Mouse (Mus musculus): Measurements from ENCODE around the gene Dclre1a.

Dclre1a gene

DNA sequence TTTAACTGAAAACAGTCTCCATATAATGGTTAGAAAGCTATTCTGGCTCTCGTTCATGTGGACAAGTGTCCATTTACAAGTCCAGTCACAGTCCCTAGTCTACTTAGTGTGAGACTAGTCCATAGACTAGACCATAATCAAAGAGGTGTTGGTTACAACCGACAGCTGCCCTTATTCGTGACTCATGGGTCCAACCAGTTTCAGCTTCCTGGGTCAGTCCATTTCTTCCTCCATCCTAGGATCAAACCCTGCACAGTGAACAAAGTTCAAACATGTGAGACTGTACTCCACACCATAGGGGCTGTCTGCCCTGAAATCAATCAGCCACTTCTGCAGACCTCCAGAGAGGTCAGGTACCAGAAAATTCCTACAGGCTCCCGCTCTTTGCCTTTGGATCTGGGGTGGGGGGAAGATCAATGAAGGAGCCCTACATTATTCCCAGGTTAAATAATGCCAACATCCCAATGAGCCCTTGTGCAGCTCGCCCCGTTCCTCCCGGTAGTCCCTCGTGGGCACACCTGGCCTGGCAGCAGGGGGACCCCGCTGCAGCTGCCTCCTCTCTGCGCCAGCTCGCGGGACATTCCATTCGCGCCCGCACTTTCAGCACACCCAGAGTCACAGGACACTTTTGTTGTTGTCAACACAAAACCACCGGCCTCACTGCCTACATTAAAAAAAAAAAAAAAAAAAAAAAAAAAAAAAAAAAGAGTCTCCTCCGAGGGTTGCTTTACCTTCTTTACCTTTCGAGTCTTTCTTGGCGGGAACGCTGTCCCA lies at the start of gene Dclre1a:
Gene Dclre1a, minus strand, starts transcription at position 767 of the 774 bp plus-strand sequence.
- in situ Hi-C loops (cut with MboI): no loop called here

DNA sequence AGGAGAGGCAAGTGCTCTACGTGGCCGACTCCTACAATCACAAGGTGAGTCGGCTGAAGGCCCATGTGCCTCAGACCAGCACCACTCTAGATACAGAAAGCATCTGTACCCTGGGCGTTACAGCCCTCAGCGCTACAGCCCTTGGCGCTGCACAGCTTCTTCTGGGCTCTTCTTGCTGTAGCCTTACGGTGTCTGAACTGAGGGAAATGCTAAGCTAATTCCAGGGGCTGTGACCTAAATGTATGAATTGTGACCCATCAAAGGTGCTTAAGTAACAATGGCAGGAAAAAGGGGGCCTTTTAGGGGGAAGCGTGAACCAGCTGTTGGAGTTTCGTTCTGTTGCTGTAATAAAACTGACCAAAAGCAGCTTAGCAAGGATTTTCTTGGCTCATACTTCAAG lies 44.5 kb upstream of the Dclre1a start:
- in situ Hi-C loops (cut with MboI): no loop called here

DNA sequence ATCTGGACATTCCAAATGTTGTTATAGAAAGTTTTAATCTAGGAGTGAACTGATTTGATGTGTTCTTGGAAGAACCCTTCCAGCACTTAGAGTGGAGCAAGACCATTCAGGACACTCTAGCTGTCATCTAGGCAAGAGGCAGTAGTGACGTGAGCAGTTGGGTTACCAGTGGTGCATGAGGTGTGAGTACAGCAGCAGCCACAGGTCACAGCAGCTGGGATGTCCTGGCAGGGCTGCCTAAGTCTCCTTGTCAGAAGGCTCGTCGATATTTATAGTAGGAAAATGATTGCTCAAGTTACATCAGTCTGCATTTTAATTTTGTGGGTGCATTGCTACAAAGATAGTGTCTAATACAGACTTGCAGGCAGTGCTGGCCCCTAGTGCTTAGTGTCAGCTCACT lies 42.2 kb upstream of the Dclre1a start:
- in situ Hi-C loops (cut with MboI): no loop called here

DNA sequence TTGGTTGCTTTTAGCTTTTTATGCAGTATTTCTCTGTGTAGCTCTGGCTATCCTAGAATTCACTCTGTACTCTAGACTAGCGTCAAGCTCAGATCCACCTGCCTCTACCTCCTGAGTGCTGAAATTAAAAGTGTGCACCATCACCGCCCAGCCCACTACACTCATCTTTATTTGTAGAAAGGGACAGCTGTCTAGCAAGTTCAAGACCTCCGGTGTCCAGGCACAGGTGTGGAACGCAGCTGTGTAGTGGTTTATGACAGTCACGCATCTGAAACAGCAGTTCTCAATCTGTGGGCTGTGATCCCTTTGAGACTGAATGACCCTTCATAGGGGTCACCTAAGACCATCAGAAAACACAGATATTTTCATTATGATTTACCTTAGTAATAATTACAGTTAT lies 41.4 kb upstream of the Dclre1a start:
- in situ Hi-C loops (cut with MboI): no loop called here

DNA sequence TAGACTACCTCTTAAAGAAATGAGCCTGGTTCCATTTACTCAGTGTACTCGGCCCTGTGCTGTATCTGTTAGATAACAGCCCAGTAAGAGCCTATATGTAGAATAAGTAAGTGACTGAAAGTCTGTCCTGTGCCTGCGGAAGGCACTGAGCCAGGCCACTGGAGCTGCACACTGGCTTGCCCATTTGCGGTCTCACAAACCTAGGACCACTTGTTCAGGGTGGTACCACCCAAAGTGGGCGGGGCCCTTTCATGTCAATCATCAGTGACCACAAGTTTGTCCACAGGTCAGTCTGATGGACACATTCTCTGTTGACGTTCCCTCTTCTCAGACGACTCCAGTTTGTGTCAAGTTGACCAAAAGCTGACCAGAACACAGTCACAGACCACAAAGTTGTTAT lies 41.0 kb upstream of the Dclre1a start:
- in situ Hi-C loops (cut with MboI): no loop called here

DNA sequence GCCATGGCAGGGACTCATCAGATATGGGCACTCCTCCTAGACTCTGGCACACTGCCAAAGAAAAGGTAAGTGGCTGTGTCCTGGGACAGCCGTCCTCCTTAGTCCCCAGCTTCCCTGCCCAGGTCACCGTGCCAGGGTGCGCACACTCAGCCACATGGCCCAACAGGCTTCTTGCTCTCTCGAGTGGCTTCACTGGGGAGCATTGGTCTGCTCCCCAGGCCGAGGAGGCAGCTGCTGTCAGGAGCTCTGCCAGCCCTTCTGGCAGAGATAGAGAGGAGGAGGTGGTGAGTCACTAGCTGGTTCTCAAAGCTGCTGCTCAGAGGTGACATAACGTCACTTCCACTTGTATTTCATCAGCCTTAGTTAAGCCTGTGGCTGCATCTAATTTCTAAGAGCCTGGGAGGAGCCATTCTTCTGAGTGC lies 40.2 kb upstream of the Dclre1a start:
- in situ Hi-C loops (cut with MboI): no loop called here

DNA sequence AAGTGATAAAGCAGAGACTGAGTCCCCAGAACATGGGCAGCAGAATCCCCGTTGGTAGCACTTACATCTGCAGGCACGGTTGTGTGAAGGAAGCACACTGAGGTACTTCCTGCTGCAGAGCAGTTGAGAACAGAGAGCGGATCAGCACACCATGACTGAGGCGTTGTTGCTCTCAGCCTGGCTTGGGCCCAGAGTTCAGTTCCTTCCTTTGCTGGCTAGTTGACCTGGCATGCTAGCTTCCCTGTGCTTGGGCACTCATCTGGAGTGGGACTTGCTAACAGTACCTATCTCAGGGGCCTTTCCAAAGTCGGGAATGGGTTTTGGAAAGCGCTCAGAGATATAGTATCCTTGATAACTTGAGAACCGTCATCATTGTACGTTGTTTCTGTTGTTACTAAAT lies 38.3 kb upstream of the Dclre1a start:
- in situ Hi-C loops (cut with MboI): no loop called here

DNA sequence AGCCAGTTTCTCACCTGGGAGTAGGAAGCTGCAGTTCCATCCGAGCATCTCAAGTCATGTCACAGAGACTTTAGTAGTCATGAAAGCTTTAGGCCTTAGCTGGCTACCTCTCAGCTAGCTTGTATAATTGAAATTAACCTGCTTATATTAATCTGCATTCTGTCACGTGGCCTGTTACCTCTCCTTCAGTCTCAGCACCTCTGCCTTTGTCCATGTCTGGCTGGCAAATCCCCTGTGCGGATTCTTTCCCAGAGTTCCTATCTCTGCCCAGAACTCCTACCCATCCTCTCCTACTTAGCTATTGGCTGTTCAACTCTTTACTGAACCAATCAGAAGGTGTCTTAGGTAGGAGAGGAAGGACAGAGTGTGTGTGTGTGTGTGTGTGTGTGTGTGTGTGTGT lies 36.3 kb upstream of the Dclre1a start:
- in situ Hi-C loops (cut with MboI): no loop called here

DNA sequence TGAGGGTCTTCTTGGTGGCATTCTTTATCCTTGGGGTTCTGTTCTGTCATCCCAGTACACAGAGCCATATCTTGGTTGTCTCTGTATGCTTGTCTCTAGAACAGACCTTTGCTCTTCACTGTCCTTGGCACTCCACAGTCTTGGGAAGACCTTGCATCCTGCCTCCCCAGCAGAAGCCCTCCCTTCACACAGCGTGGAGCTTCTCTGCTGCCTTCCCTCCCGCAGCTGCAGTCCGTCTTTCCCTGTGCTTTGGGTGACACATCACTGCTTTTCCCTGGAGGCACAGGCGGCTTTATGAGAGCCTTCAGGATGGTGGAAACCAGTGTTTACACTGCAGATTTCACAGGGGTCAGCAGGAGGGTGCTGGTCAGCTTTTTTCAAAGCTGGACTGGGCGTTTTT lies 35.8 kb upstream of the Dclre1a start:
- in situ Hi-C loops (cut with MboI): no loop called here

DNA sequence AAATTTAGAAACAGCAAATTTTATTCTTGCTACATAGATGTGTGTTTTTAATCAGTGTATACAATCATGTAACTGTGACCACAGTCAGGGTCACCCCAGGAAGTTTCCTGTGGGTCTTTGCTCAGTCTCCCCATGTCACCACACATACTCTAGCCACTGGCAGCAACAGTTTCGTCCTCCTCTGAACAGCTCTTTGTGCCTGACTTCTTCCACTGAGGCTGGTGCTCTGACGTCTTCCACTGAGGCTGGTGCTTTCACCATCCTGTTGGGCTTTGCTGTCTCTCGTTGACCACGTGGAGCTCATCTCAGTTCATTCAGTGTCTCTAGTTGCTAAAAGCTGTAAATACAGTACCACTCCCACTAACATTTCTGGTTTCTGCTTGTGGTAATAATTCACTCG lies 34.0 kb upstream of the Dclre1a start:
- in situ Hi-C loops (cut with MboI): no loop called here

DNA sequence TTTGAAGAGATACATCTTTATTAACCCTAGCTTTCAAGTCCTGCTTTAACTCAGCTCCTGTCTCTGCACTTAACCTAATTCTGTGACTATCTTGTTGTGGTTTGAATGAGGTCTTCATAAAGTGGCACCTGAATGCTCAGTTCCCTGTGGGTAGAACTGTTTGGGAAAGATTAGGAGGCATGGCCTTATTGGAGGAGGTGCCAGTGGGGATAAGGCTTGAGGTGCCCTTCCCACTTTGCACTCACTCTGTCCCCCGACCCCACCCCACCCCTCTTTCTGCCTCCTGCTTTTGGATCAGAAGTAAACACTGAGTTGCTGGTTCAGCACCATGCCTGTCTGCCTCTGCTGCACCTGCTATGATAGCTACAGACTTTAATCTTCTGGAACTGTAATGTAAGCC lies 29.8 kb upstream of the Dclre1a start:
- in situ Hi-C loops (cut with MboI): no loop called here

DNA sequence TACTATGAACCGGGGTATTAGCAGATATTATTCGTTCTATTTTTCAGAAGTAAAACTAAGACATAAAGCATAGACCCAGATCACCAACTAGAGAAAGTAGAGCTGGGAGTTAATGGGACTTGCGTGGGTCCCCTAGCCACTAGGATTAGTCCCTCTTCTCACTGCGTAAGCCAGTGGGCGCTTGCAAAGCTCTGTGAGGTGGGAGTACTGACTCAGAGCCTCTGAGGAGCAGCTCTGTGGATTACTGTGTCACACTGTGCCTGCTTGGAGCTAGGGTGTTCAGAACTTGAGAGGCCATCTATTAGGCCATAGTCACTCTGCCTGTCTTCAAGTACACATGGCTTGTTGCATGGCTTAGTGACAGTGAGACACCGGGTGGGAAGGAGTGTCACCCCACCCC lies 25.2 kb upstream of the Dclre1a start:
- in situ Hi-C loops (cut with MboI): no loop called here

DNA sequence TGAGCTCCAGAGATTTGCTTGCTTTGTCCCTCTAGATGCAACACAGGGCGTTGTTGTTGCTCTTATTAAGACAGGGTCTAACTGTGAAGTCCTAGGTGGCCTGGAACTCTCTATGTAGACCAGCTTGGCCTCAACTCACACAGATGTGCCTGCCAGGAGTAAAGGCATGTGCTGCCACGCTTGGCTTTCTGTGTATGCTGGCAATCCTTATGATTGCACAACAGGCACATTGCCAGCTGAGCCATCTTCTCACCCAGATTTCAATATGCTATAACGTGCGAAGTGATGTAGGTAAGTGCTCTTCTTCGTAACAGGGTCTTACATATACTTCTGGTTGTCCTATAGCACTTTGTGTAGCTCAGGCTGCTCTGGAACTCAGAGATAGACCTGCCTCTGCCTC lies 23.9 kb upstream of the Dclre1a start:
- in situ Hi-C loops (cut with MboI): no loop called here

DNA sequence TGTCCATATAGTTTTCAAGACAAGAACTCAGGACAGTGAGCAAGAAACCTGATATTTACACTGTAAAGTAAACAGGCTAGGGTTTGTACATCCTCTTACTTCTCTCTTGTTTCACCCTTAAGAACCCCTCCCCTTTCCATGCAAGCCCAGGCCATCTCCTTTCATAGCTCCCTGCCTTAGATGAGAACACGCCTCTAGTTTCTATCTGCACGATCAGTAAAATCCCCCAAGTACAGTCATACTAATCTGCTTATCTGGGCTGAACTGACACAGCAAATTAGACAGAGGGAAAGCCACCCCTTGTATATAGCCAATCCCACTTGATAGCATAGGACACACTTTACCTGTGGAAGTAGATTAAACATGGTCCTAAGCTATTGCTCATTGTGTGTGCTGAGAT lies 23.2 kb upstream of the Dclre1a start:
- in situ Hi-C loops (cut with MboI): no loop called here

DNA sequence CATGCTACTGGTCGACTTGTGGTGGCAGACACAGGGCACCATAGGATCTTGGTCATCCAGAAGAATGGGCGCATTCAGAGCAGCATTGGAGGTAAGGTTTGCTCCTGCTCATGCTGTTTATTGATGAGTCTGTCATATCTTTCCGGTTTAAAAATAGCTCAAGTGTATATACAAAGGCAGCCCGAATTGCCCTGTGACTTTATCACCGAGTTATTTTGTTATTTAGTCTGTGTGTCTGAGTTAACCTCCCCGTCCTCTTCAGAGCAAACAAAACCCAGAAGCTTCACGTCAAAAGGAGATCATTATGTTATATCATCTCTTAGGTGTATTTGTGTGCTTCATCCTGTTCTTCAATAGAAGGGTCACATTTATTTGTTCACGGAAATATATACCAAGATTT lies 22.8 kb upstream of the Dclre1a start:
- in situ Hi-C loops (cut with MboI): no loop called here

DNA sequence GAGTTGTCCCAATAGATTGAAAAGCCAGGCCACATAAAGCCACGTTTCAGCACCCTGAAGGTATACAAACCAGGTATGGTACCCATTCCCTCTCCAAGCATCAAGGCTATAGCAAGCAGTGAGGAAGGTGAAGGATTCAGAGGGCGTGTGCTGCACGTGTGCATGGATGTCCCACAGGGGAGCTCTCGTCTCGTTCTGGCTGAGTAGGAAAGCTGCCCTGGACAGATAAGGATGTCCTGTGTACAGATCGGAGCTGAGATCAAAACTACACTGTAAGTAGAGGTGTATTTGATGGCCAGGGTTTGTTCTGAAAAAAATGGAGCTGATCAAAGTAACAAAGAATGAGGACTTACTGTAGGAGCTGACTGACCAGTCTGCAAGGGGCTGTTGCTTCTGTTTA lies 18.9 kb upstream of the Dclre1a start:
- in situ Hi-C loops (cut with MboI): no loop called here

DNA sequence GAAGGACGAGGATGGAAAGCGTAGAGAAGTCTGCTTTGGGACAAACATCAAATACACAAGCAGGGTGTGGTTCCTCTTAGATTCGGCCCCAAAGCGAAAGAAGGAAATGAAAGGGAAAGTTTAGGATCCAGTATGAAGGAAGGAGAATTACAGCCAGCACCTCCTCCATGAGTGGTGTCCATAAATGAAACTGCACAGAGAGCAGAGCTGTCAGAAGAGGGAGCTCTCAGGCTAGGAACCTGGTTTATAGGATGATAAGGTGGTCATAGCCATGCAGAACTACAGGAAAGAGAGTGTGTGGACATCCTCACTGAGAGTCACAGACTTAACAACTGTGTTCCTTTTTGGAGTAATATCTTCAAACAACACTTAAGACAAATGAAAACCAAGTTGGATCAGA lies 18.0 kb upstream of the Dclre1a start:
- in situ Hi-C loops (cut with MboI): no loop called here

DNA sequence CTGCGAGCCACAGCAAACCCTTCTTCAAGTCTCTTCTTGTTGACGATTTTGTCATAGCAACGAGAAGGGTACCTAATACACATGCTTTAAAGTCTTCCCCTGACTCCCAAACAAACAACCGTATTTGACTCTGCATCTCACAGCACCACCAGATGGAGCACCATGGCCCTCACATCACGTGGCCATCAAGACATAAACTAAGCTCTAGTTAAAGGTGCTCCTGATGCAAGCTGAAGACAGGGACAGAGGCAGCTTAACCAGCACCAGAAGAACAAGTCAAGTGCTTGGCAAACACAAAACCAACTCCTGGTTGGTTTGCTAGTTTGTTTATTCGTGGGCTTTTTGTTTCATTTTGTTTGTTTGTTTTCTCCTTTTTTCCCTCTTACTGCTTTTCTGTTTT lies 17.3 kb upstream of the Dclre1a start:
- in situ Hi-C loops (cut with MboI): no loop called here

DNA sequence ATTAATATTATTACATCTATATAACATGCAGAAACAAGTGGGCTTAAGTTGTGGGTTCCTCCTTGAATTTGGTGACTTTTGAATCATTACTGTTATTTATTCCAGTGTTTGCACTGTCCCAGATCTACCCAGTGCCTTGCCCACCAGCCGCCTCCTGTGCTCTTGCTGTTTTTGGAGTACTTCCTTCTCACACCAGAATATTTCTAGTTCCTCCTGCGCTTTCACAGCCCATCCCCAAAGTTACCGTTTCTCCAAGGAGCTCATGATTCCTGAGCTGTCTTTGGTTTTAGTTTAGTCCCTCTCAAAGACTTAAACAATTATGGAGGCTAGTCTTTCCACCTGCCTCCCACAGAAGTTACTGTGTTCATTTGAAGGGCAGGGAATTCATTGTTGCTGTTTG lies 15.4 kb upstream of the Dclre1a start:
- in situ Hi-C loops (cut with MboI): no loop called here

DNA sequence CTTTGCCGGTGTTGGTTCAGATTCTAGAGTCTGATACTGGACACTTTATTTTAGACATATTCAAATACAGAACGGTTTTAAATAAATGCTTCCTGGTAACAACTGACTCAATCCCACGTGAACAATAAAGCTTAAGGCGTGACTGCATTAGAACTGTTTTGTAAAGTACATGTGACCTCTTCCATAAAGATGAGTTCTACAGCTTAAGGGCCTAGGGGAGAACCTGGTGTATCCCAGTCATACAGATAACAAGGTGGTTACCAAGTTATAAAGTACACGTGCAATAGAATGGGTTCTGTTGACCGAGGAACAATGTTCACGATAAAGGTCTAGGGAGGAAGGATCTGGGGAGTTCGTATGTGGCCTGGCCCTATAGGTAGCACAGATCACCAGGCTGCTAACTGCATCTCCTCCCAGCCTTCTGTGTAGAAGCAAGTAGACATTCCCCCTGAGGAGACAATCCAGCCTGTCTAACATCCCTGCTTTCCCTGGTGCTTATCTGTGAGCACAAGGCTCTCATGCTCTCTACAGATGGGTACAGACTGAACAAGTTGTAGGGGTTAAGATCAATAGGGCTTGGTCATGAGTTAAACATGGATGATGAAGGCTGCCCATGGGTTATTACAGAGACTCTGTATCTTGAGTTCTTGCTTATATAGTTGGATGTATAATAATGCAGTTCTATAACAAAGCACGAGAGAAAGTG lies 14.6 kb upstream of the Dclre1a start:
- in situ Hi-C loops (cut with MboI): no loop called here

DNA sequence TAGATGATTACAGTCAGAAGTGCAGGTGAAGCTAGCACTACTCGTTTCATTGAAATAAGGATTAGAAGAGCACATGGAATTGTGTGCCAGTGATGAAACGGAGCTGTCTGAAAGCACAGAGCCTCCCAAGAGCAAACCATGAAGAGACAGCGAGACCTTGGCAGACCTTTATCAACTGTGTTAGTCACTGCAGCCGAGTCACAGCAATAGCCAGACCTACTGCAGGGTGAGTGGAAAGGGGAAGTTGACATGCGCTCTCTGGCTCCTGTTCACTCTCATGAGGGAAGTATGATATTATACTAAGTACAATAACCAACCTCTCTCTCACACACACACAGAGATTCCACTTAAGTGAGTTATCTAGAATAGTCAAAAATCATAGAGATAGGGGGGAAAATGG lies 8.0 kb upstream of the Dclre1a start:
- in situ Hi-C loops (cut with MboI): no loop called here

DNA sequence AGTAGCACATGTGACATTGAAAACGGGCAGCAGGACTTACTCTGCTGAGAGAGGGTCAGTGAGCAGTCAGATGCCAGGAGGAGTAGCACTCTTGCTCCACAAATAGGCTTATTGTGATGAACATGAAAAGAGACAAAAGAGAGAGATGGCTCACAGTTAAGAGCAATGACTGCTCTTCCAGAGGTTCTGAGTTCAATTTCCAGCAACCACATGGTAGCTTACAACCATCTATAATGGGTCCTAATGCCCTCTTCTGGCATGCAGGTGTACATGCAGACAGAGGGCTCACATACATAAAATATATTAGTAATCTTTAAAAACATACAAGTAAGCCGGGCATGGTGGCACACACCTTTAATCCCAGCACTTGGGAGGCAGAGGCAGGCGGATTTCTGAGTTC lies 5.2 kb upstream of the Dclre1a start:
- in situ Hi-C loops (cut with MboI): no loop called here

DNA sequence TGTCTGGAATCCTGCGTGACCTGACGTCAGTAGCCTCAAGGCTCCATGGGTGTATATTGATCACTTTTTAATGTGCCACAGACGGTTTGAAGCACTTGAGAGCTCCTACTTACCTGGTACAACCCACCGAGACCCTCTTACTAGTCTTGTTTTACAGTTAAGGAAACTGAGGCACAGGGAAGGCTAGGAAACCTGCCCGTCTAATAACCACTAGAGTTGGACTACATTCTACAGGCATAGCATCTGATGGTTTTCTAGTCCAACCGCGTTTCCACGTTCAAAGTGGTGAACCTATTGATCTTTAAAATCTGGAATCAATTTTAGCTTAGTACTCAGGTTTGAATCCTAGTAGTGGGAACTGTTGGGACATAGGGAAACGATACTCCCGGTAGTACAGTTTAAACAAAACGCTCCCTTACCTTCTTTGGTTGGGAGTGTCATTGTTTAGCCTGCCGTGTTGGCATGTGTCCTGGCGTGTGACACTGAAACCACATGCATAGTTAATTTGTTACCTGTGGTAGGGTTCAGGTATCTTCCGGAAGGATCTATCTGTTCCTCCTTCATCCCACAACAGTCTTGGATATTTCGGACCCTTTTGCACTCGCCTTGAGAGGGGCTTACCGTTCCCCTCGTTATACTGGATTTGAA lies 1.1 kb upstream of the Dclre1a start:
- in situ Hi-C loops (cut with MboI): no loop called here
